Mouse (Mus musculus): ENCODE measurements around the gene Gm1043. TPM values are rescaled to one million over a fixed set of nuclear protein-coding genes. Genes with fewer than 3 reads are reported as not detected.

Gene Gm1043
- polyA plus RNA-seq, 1 experiment = not detected

DNA sequence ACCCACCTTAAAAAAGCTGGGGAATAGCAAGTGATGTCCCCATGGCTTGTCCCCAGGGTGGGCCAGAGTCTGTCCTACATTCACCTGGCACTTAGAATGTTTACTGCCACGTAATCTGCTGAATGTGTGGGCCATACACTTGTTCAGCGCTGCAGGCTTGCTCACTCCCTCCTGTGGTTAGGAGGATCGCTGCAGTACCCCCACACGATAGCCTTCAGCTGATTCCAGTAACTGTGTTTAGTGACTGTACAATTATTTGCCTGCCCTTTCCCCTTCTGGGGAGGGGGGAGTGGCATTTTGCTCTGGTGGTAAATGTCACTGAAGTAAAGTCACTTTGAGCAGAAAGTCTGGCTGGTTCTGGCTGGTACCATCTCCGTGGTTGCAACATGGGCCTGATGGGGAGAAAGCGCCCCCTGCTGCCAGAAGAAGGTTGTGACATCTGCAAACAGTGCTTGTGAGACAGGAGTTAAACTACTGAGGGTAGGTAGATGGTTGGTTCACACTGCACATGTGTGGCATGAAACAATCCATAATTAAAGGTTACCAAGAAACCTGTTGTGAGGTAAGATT is 24.2 kb downstream of the Gm1043 start:
- Histone ChIP-seq H3K27me3 (ENCODE audit: control insufficient read depth, insufficient read depth, low read length, poor library complexity, severe bottlenecking) (no peaks in the 10 kb centered on the region), H3K9ac (ENCODE audit: low read depth, poor library complexity, severe bottlenecking) (no peak overlapping the region), H3K27ac (ENCODE audit: insufficient read depth, low read length) (no peak overlapping the region), H3K36me3 (ENCODE audit: control insufficient read depth, insufficient read depth, low read length, poor library complexity, severe bottlenecking) (no peaks in the 10 kb centered on the region), H3K4me3 (ENCODE audit: low read depth, low read length) (no peak overlapping the region), H3K4me1 (ENCODE audit: control insufficient read depth, insufficient read depth, low read length) (no peaks in the 10 kb centered on the region), H3K9me3 (replicated peaks; ENCODE audit: control insufficient read depth, insufficient read depth, low read length, poor library complexity, severe bottlenecking) (no peaks in the 10 kb centered on the region)
- peak; percentile 86 for TF ChIP-seq CTCF (IDR thresholded peaks at IDR 0.05; ENCODE audit: low read depth, low read length)
- TF ChIP-seq EP300 (IDR thresholded peaks at IDR 0.05; ENCODE audit: insufficient read depth, low read depth, low read length) = no peak

DNA sequence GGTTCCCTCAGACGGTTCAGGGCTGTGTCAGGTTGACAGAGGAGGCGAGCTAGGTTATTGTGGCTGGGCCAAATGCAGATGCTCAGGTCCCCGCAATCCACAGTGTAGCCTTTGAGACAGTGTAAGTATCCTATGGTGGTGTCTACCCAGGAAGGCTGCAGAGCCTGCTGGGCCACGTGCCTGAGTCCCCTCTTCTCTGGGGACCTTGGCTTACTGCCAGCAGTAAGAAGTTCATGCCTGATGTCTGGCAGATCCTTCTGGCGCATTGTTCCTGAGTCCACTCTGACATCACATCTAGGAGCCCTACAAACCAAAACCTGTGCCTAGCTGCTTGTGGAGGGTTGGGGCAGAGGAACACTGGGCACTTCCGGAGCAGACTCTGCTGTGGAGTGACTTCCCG is 27.2 kb downstream of the Gm1043 start:
- Histone ChIP-seq H3K9me3 (replicated peaks; ENCODE audit: control insufficient read depth, insufficient read depth, low read length, poor library complexity, severe bottlenecking) (no peaks in the 10 kb centered on the region), H3K27ac (ENCODE audit: insufficient read depth, low read length) (no peak overlapping the region), H3K27me3 (ENCODE audit: control insufficient read depth, insufficient read depth, low read length, poor library complexity, severe bottlenecking) (no peaks in the 10 kb centered on the region), H3K9ac (ENCODE audit: low read depth, poor library complexity, severe bottlenecking) (no peak overlapping the region), H3K36me3 (ENCODE audit: control insufficient read depth, insufficient read depth, low read length, poor library complexity, severe bottlenecking) (no peaks in the 10 kb centered on the region), H3K4me3 (ENCODE audit: low read depth, low read length) (no peak overlapping the region), H3K4me1 (ENCODE audit: control insufficient read depth, insufficient read depth, low read length) (no peaks in the 10 kb centered on the region)
- TF ChIP-seq POLR2A (IDR thresholded peaks at IDR 0.05; ENCODE audit: insufficient read depth, low read length) = no peak

- peak; percentile 58 for TF ChIP-seq CTCF (IDR thresholded peaks at IDR 0.05; ENCODE audit: low read depth, low read length)
- TF ChIP-seq EP300 (IDR thresholded peaks at IDR 0.05; ENCODE audit: insufficient read depth, low read depth, low read length) = no peak
Observed at GRCm38 (mm10) chr5:37117126-37117525, 32.0 kb downstream of the Gm1043 start.

GRCm38 (mm10) chr5:37118242-37118641 is 33.1 kb downstream of the Gm1043 start:
- no peaks in the 10 kb centered on the region for H3K36me3 ChIP-seq (ENCODE audit: control insufficient read depth, insufficient read depth, low read length, poor library complexity, severe bottlenecking)
- no peaks in the 10 kb centered on the region for H3K27me3 ChIP-seq (ENCODE audit: control insufficient read depth, insufficient read depth, low read length, poor library complexity, severe bottlenecking)
- H3K4me1 ChIP-seq (ENCODE audit: control insufficient read depth, insufficient read depth, low read length) = no peaks in the 10 kb centered on the region
- no peak overlapping the region for H3K27ac ChIP-seq (ENCODE audit: insufficient read depth, low read length)
- no peaks in the 10 kb centered on the region for H3K9me3 ChIP-seq (replicated peaks; ENCODE audit: control insufficient read depth, insufficient read depth, low read length, poor library complexity, severe bottlenecking)
- TF ChIP-seq CTCF (IDR thresholded peaks at IDR 0.05; ENCODE audit: low read depth, low read length) (peak; percentile 75), EP300 (IDR thresholded peaks at IDR 0.05; ENCODE audit: insufficient read depth, low read depth, low read length) (no peak)
- no peak overlapping the region for H3K9ac ChIP-seq (ENCODE audit: low read depth, poor library complexity, severe bottlenecking)
- H3K4me3 ChIP-seq (ENCODE audit: low read depth, low read length) = no peak overlapping the region

More at GRCm38 (mm10) chr5:37117126-37117525, 32.0 kb downstream of the Gm1043 start:
- H3K36me3 ChIP-seq (ENCODE audit: control insufficient read depth, insufficient read depth, low read length, poor library complexity, severe bottlenecking) = no peaks in the 10 kb centered on the region
- no peaks in the 10 kb centered on the region for H3K27me3 ChIP-seq (ENCODE audit: control insufficient read depth, insufficient read depth, low read length, poor library complexity, severe bottlenecking)
- H3K4me3 ChIP-seq (ENCODE audit: low read depth, low read length) = no peak overlapping the region
- no peak overlapping the region for H3K27ac ChIP-seq (ENCODE audit: insufficient read depth, low read length)
- no peaks in the 10 kb centered on the region for H3K9me3 ChIP-seq (replicated peaks; ENCODE audit: control insufficient read depth, insufficient read depth, low read length, poor library complexity, severe bottlenecking)
- no peaks in the 10 kb centered on the region for H3K4me1 ChIP-seq (ENCODE audit: control insufficient read depth, insufficient read depth, low read length)
- H3K9ac ChIP-seq (ENCODE audit: low read depth, poor library complexity, severe bottlenecking) = no peak overlapping the region

DNA sequence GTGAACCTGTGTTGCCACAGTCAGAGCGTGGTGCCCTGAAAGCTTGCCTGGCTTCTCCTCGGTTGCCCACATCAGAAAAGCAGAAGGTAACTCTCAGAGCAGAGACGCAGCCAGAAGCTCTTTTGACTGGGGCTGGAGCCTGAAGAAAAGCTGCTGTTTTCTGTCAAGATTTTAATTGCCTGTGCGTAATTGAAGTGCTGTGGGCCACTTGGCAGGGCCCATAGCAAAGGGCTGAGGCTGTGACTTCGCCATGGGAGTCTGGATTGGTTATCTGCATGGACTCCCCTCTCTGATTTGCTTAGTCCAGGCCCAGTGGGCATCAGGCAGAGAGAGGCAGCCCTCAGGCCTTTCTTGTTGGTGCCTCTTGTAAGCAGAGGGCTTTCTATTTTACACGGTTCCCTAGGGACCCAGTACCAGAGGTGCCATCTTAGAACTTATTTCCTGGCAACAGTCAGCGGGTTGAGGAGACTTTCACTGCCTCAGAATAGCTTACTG is 36.1 kb downstream of the Gm1043 start:
- Histone ChIP-seq H3K27me3 (ENCODE audit: control insufficient read depth, insufficient read depth, low read length, poor library complexity, severe bottlenecking) (no peaks in the 10 kb centered on the region), H3K9me3 (replicated peaks; ENCODE audit: control insufficient read depth, insufficient read depth, low read length, poor library complexity, severe bottlenecking) (no peaks in the 10 kb centered on the region), H3K9ac (ENCODE audit: low read depth, poor library complexity, severe bottlenecking) (no peak overlapping the region), H3K4me3 (ENCODE audit: low read depth, low read length) (no peak overlapping the region), H3K4me1 (ENCODE audit: control insufficient read depth, insufficient read depth, low read length) (no peaks in the 10 kb centered on the region), H3K27ac (ENCODE audit: insufficient read depth, low read length) (no peak overlapping the region), H3K36me3 (ENCODE audit: control insufficient read depth, insufficient read depth, low read length, poor library complexity, severe bottlenecking) (no peaks in the 10 kb centered on the region)
- TF ChIP-seq POLR2A (IDR thresholded peaks at IDR 0.05; ENCODE audit: insufficient read depth, low read length) (no peak), CTCF (IDR thresholded peaks at IDR 0.05; ENCODE audit: low read depth, low read length) (no peak), EP300 (IDR thresholded peaks at IDR 0.05; ENCODE audit: insufficient read depth, low read depth, low read length) (no peak)

DNA sequence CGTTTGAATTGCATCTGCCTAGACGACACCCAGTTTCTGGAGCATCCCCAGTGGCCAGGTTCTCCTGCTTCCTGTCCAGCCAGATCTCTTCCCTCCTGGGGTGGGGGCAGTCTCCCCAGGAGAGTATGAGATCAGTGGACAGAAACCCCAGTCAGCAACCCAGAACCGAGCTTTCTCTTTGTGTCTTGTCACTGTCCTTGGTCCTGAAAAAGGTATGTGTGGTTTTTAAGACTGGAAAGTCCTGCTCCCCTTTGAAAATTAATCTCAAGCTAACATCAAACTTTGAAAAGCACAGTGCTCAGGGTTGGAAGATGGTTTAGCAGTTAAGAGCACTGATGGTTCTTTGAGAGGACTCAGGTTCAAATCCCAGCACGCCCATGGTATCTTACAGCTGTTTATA is 46.7 kb downstream of the Gm1043 start:
- no peaks in the 10 kb centered on the region for H3K9me3 ChIP-seq (replicated peaks; ENCODE audit: control insufficient read depth, insufficient read depth, low read length, poor library complexity, severe bottlenecking)
- no peak for TF ChIP-seq EP300 (IDR thresholded peaks at IDR 0.05; ENCODE audit: insufficient read depth, low read depth, low read length)
- no peak for TF ChIP-seq POLR2A (IDR thresholded peaks at IDR 0.05; ENCODE audit: insufficient read depth, low read length)
- no peak for TF ChIP-seq CTCF (IDR thresholded peaks at IDR 0.05; ENCODE audit: low read depth, low read length)
- no peak overlapping the region for H3K4me3 ChIP-seq (ENCODE audit: low read depth, low read length)
- H3K27ac ChIP-seq (ENCODE audit: insufficient read depth, low read length) = no peak overlapping the region
- no peaks in the 10 kb centered on the region for H3K36me3 ChIP-seq (ENCODE audit: control insufficient read depth, insufficient read depth, low read length, poor library complexity, severe bottlenecking)
- no peak overlapping the region for H3K9ac ChIP-seq (ENCODE audit: low read depth, poor library complexity, severe bottlenecking)
- no peaks in the 10 kb centered on the region for H3K27me3 ChIP-seq (ENCODE audit: control insufficient read depth, insufficient read depth, low read length, poor library complexity, severe bottlenecking)
- no peaks in the 10 kb centered on the region for H3K4me1 ChIP-seq (ENCODE audit: control insufficient read depth, insufficient read depth, low read length)
